ENCODE assay signal across 11 mouse cellular contexts in genomic region chr16:33756396-33756795, GRCm38 (mm10). TPM values are rescaled to one million over a fixed set of nuclear protein-coding genes. Genes with fewer than 3 reads are reported as not detected.
DNase-seq lines count a peak whose midpoint lies in the region; ATAC-seq lines count a peak whose summit lies in the region.
"Had no signal": no experiment of that assay in that cellular context is flagged by ENCODE, and none has a peak within 500 bp of the region (broad histone marks: within the 10 kb centered on the region; RNA-seq: fewer than 3 reads in every experiment).

No protein-coding gene starts in this region.

- ATAC-seq in frontal cortex, adult (ENCODE audit: low TSS enrichment), result peak; percentile 53
- peak; percentile 65 for ATAC-seq in megakaryocyte, adult 5-6 weeks (ENCODE audit: poor library complexity, severe bottlenecking)

- DNase-seq in frontal cortex, postnatal 25 days (ENCODE audit: low spot score in 2 of 2), result no peak
- DNase-seq in B cell, adult 2 months, result peak; percentile 77 to 81
- peak; percentile 78 to 80 for DNase-seq in cerebellum, postnatal 36 days
- no peak for DNase-seq in urinary bladder, adult 2 months (ENCODE audit: low spot score)
- DNase-seq in layer of hippocampus, adult 9-10 months (ENCODE audit: low spot score), result no peak
- no peak for DNase-seq in layer of hippocampus, adult 11-12 months (ENCODE audit: low spot score)
- DNase-seq: embryo, embryonic 11 days; gastrocnemius, postnatal 36 days; retina, postnatal 1 day had no signal

RNA-seq across cellular contexts. Expression of gene Muc13, which starts 37.4 kb away (rescaled TPM):
- 1.2 and 2.1 TPM in 2 replicates for total RNA-seq in megakaryocyte, adult 5-6 weeks (2015)
- 0.81 and 1.8 TPM in 2 replicates for total RNA-seq in megakaryocyte, adult 5-6 weeks (2017)
- 0.04 and 0.09 TPM in 2 replicates for polyA plus RNA-seq in urinary bladder, adult 2 months (2012; rRNA removed)
- total RNA-seq: gastrocnemius, postnatal 36 days had no signal

Comparison
In these comparisons a context has a peak if more than half of its experiments do, and no peak if none do; other contexts are left out.
1. DNase-seq: peak in B cell, adult 2 months (2 of 2) and cerebellum, postnatal 36 days (2 of 2); none in frontal cortex, postnatal 25 days (0 of 2), urinary bladder, adult 2 months (single experiment), layer of hippocampus, adult 9-10 months (single experiment) and layer of hippocampus, adult 11-12 months (single experiment).